In genomic region chr4:47420191-47420590, GRCm38 (mm10) we compare ENCODE assay signal across 1 mouse cellular context.
TF ChIP-seq lines count a peak whose summit lies in the region.

No protein-coding gene starts in this region.

TF ChIP-seq in MEL, 35 proteins besides CTCF, POLR2A, EP300 and RAD21 (continued from another document):
- TF ChIP-seq MYB (IDR thresholded peaks at IDR 0.05; ENCODE audit: low read depth, low read length) (no peak), HCFC1 (IDR thresholded peaks at IDR 0.05; ENCODE audit: low read depth, low read length) (no peak), NRF1 (IDR thresholded peaks at IDR 0.05; ENCODE audit: insufficient read depth, low read depth, low read length, poor library complexity, severe bottlenecking) (no peak), KAT2A (conservative IDR thresholded peaks at IDR 0.05; ENCODE audit: low read depth, low read length) (no peak), MAZ (IDR thresholded peaks at IDR 0.05; ENCODE audit: low read depth, low read length) (no peak), TBP (IDR thresholded peaks at IDR 0.05; ENCODE audit: low read depth, low read length) (0 out of 2 replicates have a peak, but pooled peaks have one; percentile 16)
